Mouse (Mus musculus): ENCODE measurements around the gene Ano2. TPM values are rescaled to one million over a fixed set of nuclear protein-coding genes. Genes with fewer than 3 reads are reported as not detected.

The Ano2 gene
- polyA plus RNA-seq, 1 experiment from 2014 or later, result 1.1 TPM

- no peaks in the 10 kb centered on the region for H3K4me1 ChIP-seq (ENCODE audit: control insufficient read depth, insufficient read depth, low read depth, low read length)
- no peak overlapping the region for H3K27ac ChIP-seq (ENCODE audit: low read depth, low read length)
- H3K4me2 ChIP-seq (ENCODE audit: low read length), result no peak overlapping the region
- no peaks in the 10 kb centered on the region for H3K27me3 ChIP-seq (replicated peaks; ENCODE audit: control insufficient read depth, insufficient read depth, low read length)
- no peak overlapping the region for H3K4me3 ChIP-seq (ENCODE audit: low read length)
- no peaks in the 10 kb centered on the region for H3K36me3 ChIP-seq (ENCODE audit: control insufficient read depth, insufficient read depth, low read length)
- 33% methylated on average over 2 of the region's 2 CpGs for WGBS
- no peak for ATAC-seq
- no peaks in the 10 kb centered on the region for H3K9me3 ChIP-seq (ENCODE audit: control insufficient read depth, low read length)
- H3K9ac ChIP-seq (ENCODE audit: low read depth, low read length), result no peak overlapping the region
Observed at GRCm38 (mm10) chr6:125868516-125868915, 178.3 kb downstream of the Ano2 start.

GRCm38 (mm10) chr6:125871482-125871881 is 181.3 kb downstream of the Ano2 start:
- Histone ChIP-seq H3K27ac (ENCODE audit: low read depth, low read length) (no peak overlapping the region), H3K27me3 (replicated peaks; ENCODE audit: control insufficient read depth, insufficient read depth, low read length) (no peaks in the 10 kb centered on the region), H3K4me1 (ENCODE audit: control insufficient read depth, insufficient read depth, low read depth, low read length) (no peaks in the 10 kb centered on the region), H3K36me3 (ENCODE audit: control insufficient read depth, insufficient read depth, low read length) (no peaks in the 10 kb centered on the region), H3K9me3 (ENCODE audit: control insufficient read depth, low read length) (no peaks in the 10 kb centered on the region), H3K9ac (ENCODE audit: low read depth, low read length) (no peak overlapping the region), H3K4me2 (ENCODE audit: low read length) (no peak overlapping the region), H3K4me3 (ENCODE audit: low read length) (no peak overlapping the region)
- 85% methylated on average over 4 of the region's 4 CpGs for WGBS
- ATAC-seq, result no peak

GRCm38 (mm10) chr6:125874742-125875141 is 184.5 kb downstream of the Ano2 start:
- WGBS, result 86% methylated on average over 6 of the region's 6 CpGs
- Histone ChIP-seq H3K9me3 (ENCODE audit: control insufficient read depth, low read length) (no peaks in the 10 kb centered on the region), H3K36me3 (ENCODE audit: control insufficient read depth, insufficient read depth, low read length) (no peaks in the 10 kb centered on the region), H3K4me2 (ENCODE audit: low read length) (no peak overlapping the region), H3K27ac (ENCODE audit: low read depth, low read length) (no peak overlapping the region), H3K4me3 (ENCODE audit: low read length) (no peak overlapping the region), H3K9ac (ENCODE audit: low read depth, low read length) (no peak overlapping the region), H3K27me3 (replicated peaks; ENCODE audit: control insufficient read depth, insufficient read depth, low read length) (no peaks in the 10 kb centered on the region), H3K4me1 (ENCODE audit: control insufficient read depth, insufficient read depth, low read depth, low read length) (no peaks in the 10 kb centered on the region)
- no peak for ATAC-seq

- Histone ChIP-seq H3K27me3 (replicated peaks; ENCODE audit: control insufficient read depth, insufficient read depth, low read length) (no peaks in the 10 kb centered on the region), H3K4me3 (ENCODE audit: low read length) (no peak overlapping the region), H3K9me3 (ENCODE audit: control insufficient read depth, low read length) (no peaks in the 10 kb centered on the region), H3K27ac (ENCODE audit: low read depth, low read length) (no peak overlapping the region), H3K36me3 (ENCODE audit: control insufficient read depth, insufficient read depth, low read length) (no peaks in the 10 kb centered on the region), H3K9ac (ENCODE audit: low read depth, low read length) (no peak overlapping the region), H3K4me2 (ENCODE audit: low read length) (no peak overlapping the region), H3K4me1 (ENCODE audit: control insufficient read depth, insufficient read depth, low read depth, low read length) (no peaks in the 10 kb centered on the region)
- 74% methylated on average over 1 of the region's 1 CpGs for WGBS
- ATAC-seq, result no peak
Observed at GRCm38 (mm10) chr6:125876884-125877283, 186.7 kb downstream of the Ano2 start.

- H3K27ac ChIP-seq (ENCODE audit: low read depth, low read length), result no peak overlapping the region
- no peaks in the 10 kb centered on the region for H3K36me3 ChIP-seq (ENCODE audit: control insufficient read depth, insufficient read depth, low read length)
- no peak overlapping the region for H3K9ac ChIP-seq (ENCODE audit: low read depth, low read length)
- no peaks in the 10 kb centered on the region for H3K4me1 ChIP-seq (ENCODE audit: control insufficient read depth, insufficient read depth, low read depth, low read length)
- H3K4me2 ChIP-seq (ENCODE audit: low read length), result no peak overlapping the region
- no peak overlapping the region for H3K4me3 ChIP-seq (ENCODE audit: low read length)
- 74% methylated on average over 2 of the region's 2 CpGs for WGBS
- H3K27me3 ChIP-seq (replicated peaks; ENCODE audit: control insufficient read depth, insufficient read depth, low read length), result no peaks in the 10 kb centered on the region
- ATAC-seq, result no peak
- no peaks in the 10 kb centered on the region for H3K9me3 ChIP-seq (ENCODE audit: control insufficient read depth, low read length)
Observed at GRCm38 (mm10) chr6:125878671-125879070, 188.5 kb downstream of the Ano2 start.

- 95% methylated on average over 7 of the region's 7 CpGs for WGBS
- H3K27me3 ChIP-seq (replicated peaks; ENCODE audit: control insufficient read depth, insufficient read depth, low read length), result no peaks in the 10 kb centered on the region
Observed at GRCm38 (mm10) chr6:125879306-125879705, 189.1 kb downstream of the Ano2 start.

GRCm38 (mm10) chr6:125888596-125888995 is 198.4 kb downstream of the Ano2 start:
- Histone ChIP-seq H3K9ac (ENCODE audit: low read depth, low read length) (no peak overlapping the region), H3K27ac (ENCODE audit: low read depth, low read length) (no peak overlapping the region), H3K4me1 (ENCODE audit: control insufficient read depth, insufficient read depth, low read depth, low read length) (no peaks in the 10 kb centered on the region), H3K4me3 (ENCODE audit: low read length) (no peak overlapping the region), H3K4me2 (ENCODE audit: low read length) (no peak overlapping the region), H3K9me3 (ENCODE audit: control insufficient read depth, low read length) (no peaks in the 10 kb centered on the region), H3K27me3 (replicated peaks; ENCODE audit: control insufficient read depth, insufficient read depth, low read length) (no peaks in the 10 kb centered on the region), H3K36me3 (ENCODE audit: control insufficient read depth, insufficient read depth, low read length) (no peaks in the 10 kb centered on the region)
- no peak for ATAC-seq
- WGBS, result 91% methylated on average over 1 of the region's 1 CpGs

More at GRCm38 (mm10) chr6:125879306-125879705, 189.1 kb downstream of the Ano2 start:
- no peak overlapping the region for H3K27ac ChIP-seq (ENCODE audit: low read depth, low read length)
- H3K36me3 ChIP-seq (ENCODE audit: control insufficient read depth, insufficient read depth, low read length), result no peaks in the 10 kb centered on the region
- no peak overlapping the region for H3K9ac ChIP-seq (ENCODE audit: low read depth, low read length)
- no peak overlapping the region for H3K4me3 ChIP-seq (ENCODE audit: low read length)
- ATAC-seq, result no peak
- no peaks in the 10 kb centered on the region for H3K9me3 ChIP-seq (ENCODE audit: control insufficient read depth, low read length)
- no peak overlapping the region for H3K4me2 ChIP-seq (ENCODE audit: low read length)
- H3K4me1 ChIP-seq (ENCODE audit: control insufficient read depth, insufficient read depth, low read depth, low read length), result no peaks in the 10 kb centered on the region

GRCm38 (mm10) chr6:125894340-125894739 is 204.1 kb downstream of the Ano2 start:
- H3K9me3 ChIP-seq (ENCODE audit: control insufficient read depth, low read length), result no peaks in the 10 kb centered on the region
- H3K27me3 ChIP-seq (replicated peaks; ENCODE audit: control insufficient read depth, insufficient read depth, low read length), result no peaks in the 10 kb centered on the region
- H3K4me2 ChIP-seq (ENCODE audit: low read length), result no peak overlapping the region
- no peaks in the 10 kb centered on the region for H3K4me1 ChIP-seq (ENCODE audit: control insufficient read depth, insufficient read depth, low read depth, low read length)
- no peak overlapping the region for H3K4me3 ChIP-seq (ENCODE audit: low read length)
- no peak for ATAC-seq
- no peak overlapping the region for H3K27ac ChIP-seq (ENCODE audit: low read depth, low read length)
- 86% methylated on average over 3 of the region's 3 CpGs for WGBS
- no peak overlapping the region for H3K9ac ChIP-seq (ENCODE audit: low read depth, low read length)
- no peaks in the 10 kb centered on the region for H3K36me3 ChIP-seq (ENCODE audit: control insufficient read depth, insufficient read depth, low read length)

GRCm38 (mm10) chr6:125914446-125914845 is 224.2 kb downstream of the Ano2 start:
- H3K27ac ChIP-seq (ENCODE audit: low read depth, low read length), result no peak overlapping the region
- H3K27me3 ChIP-seq (replicated peaks; ENCODE audit: control insufficient read depth, insufficient read depth, low read length), result no peaks in the 10 kb centered on the region
- no peaks in the 10 kb centered on the region for H3K9me3 ChIP-seq (ENCODE audit: control insufficient read depth, low read length)
- H3K4me1 ChIP-seq (ENCODE audit: control insufficient read depth, insufficient read depth, low read depth, low read length), result no peaks in the 10 kb centered on the region
- no peak overlapping the region for H3K4me2 ChIP-seq (ENCODE audit: low read length)
- 81% methylated on average over 9 of the region's 9 CpGs for WGBS
- H3K4me3 ChIP-seq (ENCODE audit: low read length), result no peak overlapping the region
- H3K36me3 ChIP-seq (ENCODE audit: control insufficient read depth, insufficient read depth, low read length), result no peaks in the 10 kb centered on the region
- H3K9ac ChIP-seq (ENCODE audit: low read depth, low read length), result no peak overlapping the region
- ATAC-seq, result no peak

GRCm38 (mm10) chr6:125922746-125923145 is 232.5 kb downstream of the Ano2 start:
- Histone ChIP-seq H3K27ac (ENCODE audit: low read depth, low read length) (no peak overlapping the region), H3K9me3 (ENCODE audit: control insufficient read depth, low read length) (no peaks in the 10 kb centered on the region), H3K4me1 (ENCODE audit: control insufficient read depth, insufficient read depth, low read depth, low read length) (no peaks in the 10 kb centered on the region), H3K4me2 (ENCODE audit: low read length) (no peak overlapping the region), H3K27me3 (replicated peaks; ENCODE audit: control insufficient read depth, insufficient read depth, low read length) (no peaks in the 10 kb centered on the region), H3K4me3 (ENCODE audit: low read length) (no peak overlapping the region), H3K36me3 (ENCODE audit: control insufficient read depth, insufficient read depth, low read length) (no peaks in the 10 kb centered on the region), H3K9ac (ENCODE audit: low read depth, low read length) (no peak overlapping the region)
- no peak for ATAC-seq
- WGBS, result 55% methylated on average over 3 of the region's 3 CpGs

Measured in hindbrain, embryonic 16.5 days (tissue).